Mouse (Mus musculus) forebrain, embryonic 10.5 days (tissue): ENCODE results near the gene Faap20. TPM values are rescaled to one million over a fixed set of nuclear protein-coding genes. Genes with fewer than 3 reads are reported as not detected.
A peak's percentile ranks its signal among the peaks of the same experiment; 100 is the strongest.

Experiments used
- DNase-seq: peaks from one replicate; pipeline ENCODE4 v3.0.0-alpha.2; 2017; ENCODE audit warnings: low spot score; ENCODE audit errors: extremely low spot score
- H3K27ac ChIP-seq: fragments of 300-500 bp; sonication (generic); 2 replicates; pipeline ENCODE4 v1.5.1; 2016; ENCODE audit warnings: mild to moderate bottlenecking
- H3K27me3 ChIP-seq: fragments of 300-500 bp; sonication (generic); 2 replicates; pipeline ENCODE4 v1.6.1; 2016; ENCODE audit warnings: mild to moderate bottlenecking; ENCODE audit not compliant: poor library complexity, severe bottlenecking
- H3K36me3 ChIP-seq: fragments of 300-500 bp; sonication (generic); replicated peaks from 2 replicates; pipeline ENCODE4 v1.6.1; 2016; ENCODE audit warnings: mild to moderate bottlenecking, moderate library complexity
- H3K4me1 ChIP-seq: fragments of 300-500 bp; sonication (generic); 2 replicates; pipeline ENCODE4 v1.6.1; 2016
- H3K4me3 ChIP-seq: fragments of 300-500 bp; sonication (generic); 2 replicates; pipeline ENCODE4 v1.5.1; 2016; ENCODE audit warnings: mild to moderate bottlenecking, moderate library complexity
- H3K9me3 ChIP-seq: fragments of 300-500 bp; sonication (generic); 2 replicates; pipeline ENCODE4 v1.6.1; 2016; ENCODE audit warnings: mild to moderate bottlenecking, moderate library complexity
- WGBS: fragments of 180-500 bp; shearing (Covaris S2); methylation state at CpG from one replicate; pipeline ENCODE4 v1.1.7; 2016; 5-methylcytosine and 5-hydroxymethylcytosine counted together
- polyA plus RNA-seq: library from polyadenylated mRNA; unstranded; fragments of >200 nt; fragmentation: Nextera tagmentation; extraction: Ambion mirVana; gene quantifications from 2 replicates; pipeline ENCODE4 v1.2.1, GENCODE M21; 2016

Gene Faap20
- polyA plus RNA-seq, 1 experiment from 2014 or later: 108 TPM

DNA sequence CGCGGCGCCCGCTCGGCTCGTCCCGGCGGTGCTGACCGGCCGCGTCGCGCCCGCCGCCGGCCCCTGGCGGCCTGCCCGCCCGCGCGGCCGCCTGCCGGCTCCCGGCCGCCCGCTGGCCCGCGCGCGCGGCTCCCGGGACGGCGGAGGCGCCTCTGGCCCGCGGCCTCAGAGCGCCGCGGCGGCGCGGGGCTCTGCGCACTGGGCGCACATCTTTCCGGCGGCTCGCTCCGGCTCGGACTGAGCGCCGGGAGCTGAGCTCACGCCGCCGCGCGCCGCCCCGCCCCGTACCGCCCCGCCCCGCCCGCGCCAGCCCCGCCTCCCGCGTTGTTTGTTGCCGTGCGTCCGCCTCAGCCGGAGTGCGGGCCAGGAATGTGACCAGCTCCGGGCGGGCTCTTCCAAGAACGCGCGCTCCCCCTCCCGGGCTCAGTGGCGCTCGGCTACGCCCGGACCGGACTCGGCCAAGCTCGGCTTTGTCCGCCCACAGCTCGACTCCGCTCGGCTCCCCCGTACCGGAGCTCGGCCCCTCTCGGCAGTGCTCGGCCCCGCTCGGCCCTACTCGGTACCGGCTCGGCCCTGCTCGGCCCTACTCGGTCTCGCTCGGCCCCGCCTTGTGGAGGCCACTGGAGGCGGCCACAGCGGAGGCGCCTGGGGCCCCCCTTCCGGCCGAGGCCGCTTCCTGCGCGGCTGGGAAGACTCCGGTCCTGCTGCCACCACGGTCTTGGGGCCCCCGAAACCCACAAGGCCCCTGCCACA, 26.6 kb upstream of the Faap20 start:
- DNase-seq: peak; percentile 99
- WGBS: 8% methylated on average over 108 of the region's 116 CpGs
- peaks cover 13% of the 10 kb centered on the region for H3K27me3 ChIP-seq
- H3K36me3 ChIP-seq: peaks cover 20% of the 10 kb centered on the region
- peak overlapping the region; percentile 96 for H3K4me3 ChIP-seq
- H3K9me3 ChIP-seq: no peaks in the 10 kb centered on the region
- H3K4me1 ChIP-seq: peaks cover 55% of the 10 kb centered on the region
- peak overlapping the region; percentile 97 for H3K27ac ChIP-seq

DNA sequence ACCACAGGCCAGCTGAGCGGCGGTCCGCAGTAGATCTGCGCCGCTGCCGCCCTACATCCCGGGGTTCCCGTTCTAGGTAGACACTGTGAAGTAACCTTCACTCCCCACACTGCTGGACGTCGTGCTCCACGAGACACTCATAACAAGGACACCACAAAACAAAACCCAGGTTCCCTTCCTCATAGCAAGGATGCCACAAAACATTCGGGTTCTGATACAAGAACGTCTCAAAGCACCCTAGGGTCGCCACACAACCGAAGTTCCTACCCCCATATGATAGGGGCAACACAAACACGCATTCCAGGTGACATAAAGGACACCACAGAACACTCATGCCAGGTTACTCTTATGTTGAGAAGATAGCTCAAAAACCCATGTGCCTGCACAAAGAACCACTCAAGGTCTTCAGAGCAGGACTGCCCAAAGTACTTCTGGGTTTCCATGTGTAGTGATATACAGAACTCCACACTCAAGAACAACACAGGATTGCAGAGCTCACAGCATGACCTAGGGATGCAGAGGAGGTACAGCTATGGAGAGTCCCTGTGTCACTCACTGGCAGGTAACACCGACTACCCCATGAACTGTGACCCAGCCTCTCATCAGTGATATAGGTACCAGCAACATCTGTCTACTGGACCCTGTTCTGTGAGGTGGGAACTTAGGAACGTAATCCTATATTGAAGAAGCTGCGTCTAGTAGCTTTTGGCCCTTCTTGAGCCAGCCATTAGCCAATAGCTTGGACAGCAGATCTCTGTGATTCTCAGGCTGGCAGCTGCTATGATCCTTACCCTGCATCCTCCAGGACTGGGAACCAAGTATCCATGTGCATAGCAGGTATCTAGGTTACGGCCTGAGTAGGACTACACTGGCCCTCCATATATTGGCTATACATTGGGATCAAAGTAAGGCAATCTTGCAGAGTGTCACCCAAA, 25.7 kb upstream of the Faap20 start:
- WGBS: 33% methylated on average over 20 of the region's 20 CpGs
- H3K27me3 ChIP-seq: peaks cover 13% of the 10 kb centered on the region
- H3K36me3 ChIP-seq: peaks cover 13% of the 10 kb centered on the region
- H3K4me3 ChIP-seq: peak overlapping the region; percentile 96
- no peak for DNase-seq
- H3K4me1 ChIP-seq: peaks cover 47% of the 10 kb centered on the region
- H3K27ac ChIP-seq: peak overlapping the region; percentile 97
- H3K9me3 ChIP-seq: no peaks in the 10 kb centered on the region

DNA sequence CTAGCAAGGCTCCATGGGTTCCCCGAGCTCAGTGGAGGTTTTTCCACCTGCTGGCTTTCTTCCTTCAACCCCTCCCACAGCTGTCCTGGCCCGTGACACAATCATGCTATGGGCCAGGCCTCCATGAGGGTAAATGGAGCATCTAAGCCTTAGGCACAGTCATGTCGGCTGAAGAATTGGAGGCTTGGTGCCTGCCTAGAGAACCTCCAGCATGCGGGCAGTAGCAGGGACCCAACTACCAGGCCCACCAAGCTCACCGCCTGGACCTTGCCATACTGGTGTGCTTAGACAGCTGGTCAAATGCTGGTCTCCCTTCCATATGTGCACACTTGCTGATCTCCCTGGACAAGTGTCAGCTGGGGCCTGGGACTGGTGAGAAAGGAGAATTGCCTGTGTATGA, 23.7 kb upstream of the Faap20 start:
- 90% methylated on average over 5 of the region's 5 CpGs for WGBS
- Histone ChIP-seq H3K36me3 (0 out of 2 replicates have a peak, but pooled peaks cover 5% of the 10 kb centered on the region), H3K4me1 (peaks cover 26% of the 10 kb centered on the region), H3K4me3 (no peak overlapping the region), H3K9me3 (no peaks in the 10 kb centered on the region), H3K27ac (no peak overlapping the region), H3K27me3 (peaks cover 13% of the 10 kb centered on the region)
- no peak for DNase-seq

DNA sequence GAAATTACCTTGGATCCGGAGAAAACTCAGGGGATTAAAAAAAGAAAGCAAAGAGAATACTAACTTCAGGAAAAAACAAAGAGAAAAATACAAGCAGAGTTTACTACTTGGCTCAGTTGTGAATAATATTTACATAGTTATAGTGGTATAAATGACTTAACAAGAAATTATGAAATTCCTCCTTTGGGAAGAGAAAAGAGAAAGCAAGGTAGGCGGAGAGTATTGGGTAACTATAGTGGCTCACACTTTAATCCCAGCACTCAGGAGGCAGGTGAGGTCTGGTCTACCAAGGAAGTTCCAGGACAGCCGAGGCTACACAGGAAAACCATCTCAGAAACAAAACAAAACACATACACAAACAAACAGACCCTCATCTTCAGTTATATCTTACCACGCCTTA, 21.6 kb upstream of the Faap20 start:
- no peak overlapping the region for H3K4me3 ChIP-seq
- no peaks in the 10 kb centered on the region for H3K36me3 ChIP-seq
- H3K9me3 ChIP-seq: no peaks in the 10 kb centered on the region
- H3K27me3 ChIP-seq: peaks cover 13% of the 10 kb centered on the region
- peaks cover 12% of the 10 kb centered on the region for H3K4me1 ChIP-seq
- no peak overlapping the region for H3K27ac ChIP-seq
- WGBS: 93% methylated on average over 4 of the region's 4 CpGs
- DNase-seq: no peak

DNA sequence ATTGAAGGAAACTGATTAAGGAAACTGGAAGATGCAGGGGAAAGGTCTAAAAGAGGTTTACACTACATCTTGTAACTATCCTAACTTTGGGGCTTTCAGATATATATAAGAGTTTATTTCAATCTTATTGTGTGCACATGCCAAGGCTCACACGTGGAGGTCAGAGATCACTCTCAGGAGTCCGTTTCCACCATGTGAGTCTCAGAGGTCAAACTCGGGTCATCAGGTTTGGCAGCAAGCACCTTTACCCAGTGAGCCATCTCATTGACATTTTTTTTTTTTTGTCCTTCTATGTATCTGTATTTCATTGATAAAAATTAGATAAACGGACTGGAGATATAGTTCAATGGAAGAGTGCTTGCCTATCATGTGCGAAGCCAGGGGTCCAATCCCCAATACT, 21.1 kb upstream of the Faap20 start:
- Histone ChIP-seq H3K27me3 (peaks cover 13% of the 10 kb centered on the region), H3K27ac (no peak overlapping the region), H3K36me3 (no peaks in the 10 kb centered on the region), H3K4me3 (no peak overlapping the region), H3K9me3 (no peaks in the 10 kb centered on the region), H3K4me1 (peaks cover 11% of the 10 kb centered on the region)
- DNase-seq: no peak
- WGBS: 84% methylated on average over 5 of the region's 5 CpGs

DNA sequence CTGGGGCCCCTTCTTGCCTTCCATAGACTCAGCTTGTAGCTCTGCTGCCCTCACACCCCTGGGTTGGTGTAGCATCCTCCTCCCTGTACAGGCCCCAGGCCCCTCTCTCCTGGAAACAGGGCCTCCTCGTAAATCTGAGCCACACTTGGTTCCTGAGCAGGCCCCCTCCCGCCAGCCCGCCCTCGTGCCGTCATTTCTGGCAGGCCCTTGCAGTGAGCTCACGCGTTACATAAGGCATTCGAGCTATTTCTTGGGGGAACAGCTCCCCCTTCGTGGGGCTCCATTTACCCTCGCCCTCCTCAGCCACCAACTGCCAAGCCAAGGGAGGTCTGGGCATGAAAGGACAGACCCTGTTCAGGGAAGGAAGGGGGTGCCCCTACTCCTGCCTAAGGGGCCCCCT, 15.7 kb upstream of the Faap20 start:
- no peak overlapping the region; the same call in 1 of the 2 replicates for H3K4me3 ChIP-seq
- no peaks in the 10 kb centered on the region for H3K9me3 ChIP-seq
- H3K4me1 ChIP-seq: peaks cover 51% of the 10 kb centered on the region
- H3K27me3 ChIP-seq: no peaks in the 10 kb centered on the region
- no peak for DNase-seq
- no peaks in the 10 kb centered on the region for H3K36me3 ChIP-seq
- WGBS: 51% methylated on average over 10 of the region's 10 CpGs
- peak overlapping the region; percentile 96 for H3K27ac ChIP-seq

DNA sequence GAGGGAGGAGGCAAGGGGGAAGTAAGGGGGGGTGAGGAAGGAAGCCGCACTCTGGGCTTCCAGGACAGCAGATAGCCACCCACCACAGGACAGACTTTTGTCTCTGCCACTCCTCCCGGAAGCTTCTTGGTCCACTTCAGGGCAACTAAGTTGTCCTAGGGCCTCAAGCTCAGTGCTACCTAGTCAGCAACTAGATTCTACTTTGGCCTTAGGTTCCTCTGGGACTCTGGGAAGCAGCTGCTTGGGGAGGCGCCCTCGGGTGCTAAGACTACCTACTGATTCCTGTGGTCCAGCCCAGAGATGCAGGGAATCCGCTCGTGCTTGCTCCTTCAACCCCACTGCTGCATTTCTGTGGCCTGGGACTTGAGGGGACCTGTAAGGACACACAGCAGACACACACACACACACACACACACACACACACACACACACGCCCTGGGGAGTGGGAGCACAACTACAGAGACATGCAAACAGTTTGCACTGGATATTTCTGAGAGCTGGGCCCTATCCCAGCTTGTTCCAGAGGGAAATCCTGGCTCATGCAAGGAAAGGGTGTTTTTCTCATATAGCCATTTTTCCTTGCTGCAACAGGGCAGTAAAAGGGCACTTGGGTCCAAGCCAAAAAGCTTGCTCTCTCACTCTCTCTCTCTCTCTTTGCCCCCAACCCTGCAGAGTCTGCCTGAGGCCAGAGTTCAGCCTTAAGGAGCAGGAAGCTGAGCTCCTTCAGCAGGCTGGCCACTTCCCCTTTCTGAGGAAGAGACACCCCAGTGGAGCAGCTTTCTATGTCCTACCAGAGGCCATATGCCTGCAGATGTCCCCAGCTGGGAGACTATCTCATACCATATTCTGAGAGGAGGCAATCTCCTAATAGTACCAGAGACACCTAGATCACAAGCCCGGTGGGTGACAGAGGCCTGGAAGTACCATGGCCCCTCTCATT, 15.0 kb upstream of the Faap20 start:
- Histone ChIP-seq H3K36me3 (no peaks in the 10 kb centered on the region), H3K4me3 (peak overlapping the region; percentile 38), H3K27ac (peak overlapping the region; percentile 96), H3K9me3 (no peaks in the 10 kb centered on the region), H3K27me3 (no peaks in the 10 kb centered on the region), H3K4me1 (peaks cover 58% of the 10 kb centered on the region)
- 77% methylated on average over 8 of the region's 8 CpGs for whole genome bisulfite sequencing
- no peak for DNase-seq

DNA sequence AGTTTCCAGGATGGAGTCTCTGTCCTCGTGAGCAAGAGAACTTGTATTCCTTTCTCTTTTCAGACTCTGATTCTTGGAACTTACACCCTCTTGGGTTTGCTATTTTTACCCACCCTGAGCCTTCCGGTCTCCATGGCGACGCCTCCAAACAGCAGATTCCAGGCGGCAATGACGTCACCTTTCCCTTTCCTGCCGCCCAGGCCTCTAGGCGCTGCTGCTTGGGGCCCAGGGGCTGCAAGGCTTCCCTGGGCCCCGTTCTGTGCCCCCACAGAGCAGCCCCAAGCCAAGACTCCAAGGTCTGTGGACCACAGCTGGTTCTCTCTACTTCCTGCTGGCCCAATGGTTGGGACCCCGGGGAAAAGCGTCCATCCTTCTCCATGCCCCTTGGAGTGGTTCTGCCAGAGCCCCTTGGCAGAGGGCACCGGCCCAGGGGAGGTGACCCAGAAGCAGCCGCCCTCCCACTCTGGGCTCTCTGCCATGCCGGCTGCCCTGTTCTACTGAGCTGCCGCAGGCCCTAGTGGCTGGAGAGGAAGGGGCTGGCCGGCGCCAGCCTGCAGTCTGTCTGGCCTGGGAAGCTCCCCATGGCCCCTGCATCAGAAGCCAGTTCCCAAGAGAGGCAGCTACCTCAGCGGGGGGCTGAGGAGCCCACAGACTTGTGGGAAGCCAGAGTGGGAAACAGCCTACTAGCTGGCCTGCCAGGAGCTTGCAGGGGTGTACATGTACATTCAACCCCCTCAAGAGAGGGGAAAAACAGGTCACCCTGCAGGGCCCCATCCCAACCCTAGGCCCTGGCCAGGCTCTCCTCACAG, 14.1 kb upstream of the Faap20 start:
- H3K9me3 ChIP-seq: no peaks in the 10 kb centered on the region
- H3K4me3 ChIP-seq: peak overlapping the region; percentile 38
- H3K4me1 ChIP-seq: peaks cover 59% of the 10 kb centered on the region
- peak; percentile 83 for DNase-seq
- H3K27me3 ChIP-seq: no peaks in the 10 kb centered on the region
- H3K27ac ChIP-seq: peak overlapping the region; percentile 96
- no peaks in the 10 kb centered on the region for H3K36me3 ChIP-seq
- 31% methylated on average over 18 of the region's 18 CpGs for WGBS

DNA sequence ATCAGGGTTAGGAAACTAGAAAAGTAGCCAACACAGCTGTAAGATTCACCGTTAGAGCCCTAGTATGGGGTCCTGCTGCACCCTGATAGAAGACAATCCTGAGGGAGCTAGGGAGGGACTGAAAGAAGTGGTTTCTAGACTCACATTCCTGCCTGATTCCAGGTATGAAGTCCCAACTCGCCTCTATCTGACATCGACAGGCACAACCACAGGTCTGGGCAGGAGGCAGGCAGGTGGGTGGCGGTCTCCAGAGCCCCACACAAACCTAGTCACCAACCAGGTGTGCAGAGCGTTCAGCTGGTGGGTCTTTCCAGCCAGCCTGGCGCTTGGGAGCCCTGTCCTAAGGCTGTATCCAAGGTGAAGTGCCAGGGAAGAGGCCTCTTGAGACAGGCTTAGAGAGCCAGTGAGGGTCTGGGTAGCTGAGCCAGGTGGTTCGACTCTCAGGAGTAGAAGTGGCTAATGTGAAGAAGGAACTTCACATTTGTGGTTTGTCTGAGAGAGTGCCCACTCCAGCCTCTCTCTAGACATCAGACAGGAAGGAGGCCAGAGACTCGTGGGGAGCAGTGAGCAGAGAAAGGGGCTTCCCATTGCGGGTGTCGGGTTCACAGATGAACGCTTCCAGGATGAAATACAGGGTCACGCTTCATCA, 12.7 kb upstream of the Faap20 start:
- Histone ChIP-seq H3K4me1 (peaks cover 59% of the 10 kb centered on the region), H3K4me3 (no peak overlapping the region), H3K36me3 (no peaks in the 10 kb centered on the region), H3K9me3 (no peaks in the 10 kb centered on the region), H3K27me3 (0 out of 2 replicates have a peak, but pooled peaks cover under 1% of the 10 kb centered on the region), H3K27ac (peak overlapping the region; percentile 96; the same call in 1 of the 2 replicates)
- DNase-seq: no peak
- WGBS: 81% methylated on average over 12 of the region's 12 CpGs

DNA sequence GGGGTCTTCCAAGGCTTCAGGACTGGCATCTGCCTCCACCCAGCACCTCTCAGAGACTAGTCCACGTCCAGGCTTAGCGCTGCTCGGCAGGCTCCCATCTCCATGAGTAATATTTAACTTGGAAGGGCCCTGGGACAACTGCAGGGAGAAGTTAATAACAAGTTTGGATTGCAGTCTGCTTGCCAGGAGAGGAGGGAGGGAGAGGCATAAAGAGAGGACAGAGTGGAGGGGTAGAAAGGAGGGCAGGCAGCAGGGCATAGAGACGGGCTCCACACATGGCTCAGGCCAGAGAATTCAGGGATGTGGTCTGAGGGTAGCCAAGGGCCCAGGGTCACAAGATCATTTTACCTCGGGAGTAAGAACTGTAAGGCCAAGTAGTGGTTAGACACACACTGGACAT, 11.3 kb upstream of the Faap20 start:
- Histone ChIP-seq H3K27me3 (0 out of 2 replicates have a peak, but pooled peaks cover 5% of the 10 kb centered on the region), H3K4me1 (peaks cover 57% of the 10 kb centered on the region), H3K4me3 (no peak overlapping the region), H3K27ac (peak overlapping the region; percentile 17; the same call in 1 of the 2 replicates), H3K36me3 (no peaks in the 10 kb centered on the region), H3K9me3 (no peaks in the 10 kb centered on the region)
- no peak for DNase-seq
- 89% methylated on average over 5 of the region's 5 CpGs for WGBS

DNA sequence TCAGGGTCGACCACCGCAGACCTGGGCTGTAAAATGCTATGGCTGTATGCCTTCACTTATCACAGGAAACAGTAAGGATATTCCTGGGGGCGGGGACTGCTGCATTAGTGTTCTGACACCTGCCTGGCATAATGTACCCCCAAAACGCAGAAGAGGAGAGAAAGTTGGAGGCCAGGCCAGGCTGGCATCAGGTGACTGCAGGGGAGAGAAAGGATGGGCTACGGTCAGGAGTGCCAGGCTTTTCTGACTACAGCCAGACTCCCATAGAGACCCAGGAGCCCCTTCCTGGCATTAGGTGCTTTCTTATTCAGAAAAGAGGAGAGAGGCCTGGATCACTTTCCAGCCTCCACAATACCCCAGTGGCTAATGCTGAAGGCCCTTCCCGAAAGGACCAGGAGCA, 10.1 kb upstream of the Faap20 start:
- 59% methylated on average over 6 of the region's 6 CpGs for WGBS
- DNase-seq: no peak

More for the DNA sequence above, 10.1 kb upstream of the Faap20 start:
- Histone ChIP-seq H3K9me3 (no peaks in the 10 kb centered on the region), H3K4me3 (no peak overlapping the region), H3K4me1 (peaks cover 45% of the 10 kb centered on the region), H3K27me3 (0 out of 2 replicates have a peak, but pooled peaks cover 5% of the 10 kb centered on the region), H3K27ac (peak overlapping the region; percentile 16; the same call in 1 of the 2 replicates), H3K36me3 (no peaks in the 10 kb centered on the region)
